Mouse (Mus musculus) yolk sac, embryonic 10.5 days (tissue): Measurements from ENCODE around the gene Atp9a.

Source experiments
- DNase-seq: peaks from one replicate; pipeline ENCODE4 v3.0.0-alpha.2; 2017; ENCODE audit warnings: low spot score

Gene Atp9a

DNA sequence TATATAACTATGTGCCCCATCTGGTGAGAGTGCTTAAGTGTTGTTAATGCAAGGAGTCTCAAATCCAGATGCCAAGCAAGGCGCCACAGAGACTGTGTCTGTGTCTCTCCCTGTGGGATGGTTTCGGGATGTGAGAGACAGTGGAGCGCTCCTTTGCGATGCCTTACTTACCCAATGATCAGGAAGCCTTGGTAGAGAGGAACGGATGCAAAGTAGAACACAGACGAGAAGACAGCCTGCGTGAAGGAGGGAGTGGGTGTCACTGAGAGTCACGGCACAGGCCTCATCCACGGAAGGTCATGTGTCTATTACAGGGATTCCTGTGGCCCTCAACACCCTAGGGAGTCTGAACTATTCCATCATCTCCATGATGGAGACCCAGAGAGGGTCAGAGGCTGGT is 101.7 kb downstream of the Atp9a start:
- no peak for DNase-seq

DNA sequence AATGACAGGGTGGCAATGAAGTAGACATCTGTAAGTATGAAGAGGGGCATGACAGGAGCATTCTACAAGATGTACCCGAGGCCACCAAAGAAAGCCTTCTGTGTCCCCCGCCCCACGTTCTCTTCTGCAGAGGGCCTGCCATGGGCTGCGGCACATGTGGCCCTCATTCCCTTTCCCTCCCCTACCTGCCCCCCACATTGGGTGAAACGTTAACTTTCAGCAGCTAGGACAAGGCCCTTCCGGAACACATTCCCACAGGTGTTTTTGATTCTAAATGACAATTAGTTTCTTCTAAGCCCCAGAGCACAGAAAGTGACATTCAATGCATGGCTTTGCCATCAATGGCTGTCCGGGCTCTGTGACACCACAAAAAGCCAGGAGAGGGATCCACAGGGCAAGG is 107.3 kb downstream of the Atp9a start:
- no peak for DNase-seq

DNA sequence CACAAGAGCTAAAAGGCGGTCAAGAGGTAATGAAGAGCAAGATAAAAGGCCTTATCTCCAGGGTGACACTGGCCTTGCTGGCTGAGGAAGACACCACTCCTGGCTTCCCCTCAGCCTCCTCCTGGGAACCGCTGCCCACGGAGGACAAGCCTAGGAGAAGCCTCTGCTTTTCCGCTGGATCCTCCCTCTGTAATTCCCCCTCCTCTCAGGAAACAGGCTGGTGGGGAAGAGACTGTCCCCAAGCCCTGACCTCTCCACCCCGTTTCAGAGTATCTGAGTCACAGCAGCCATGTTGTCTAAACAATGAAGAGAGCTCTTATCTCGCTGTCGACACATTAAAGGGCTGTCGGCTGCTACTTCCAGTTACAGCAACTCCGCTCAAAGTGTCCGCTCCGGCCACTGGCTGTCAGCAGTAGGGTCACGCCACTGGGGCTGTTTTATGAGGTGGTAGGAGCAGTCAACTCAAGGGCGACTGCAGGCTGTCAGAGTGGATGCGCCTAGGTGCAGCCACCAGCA is 108.8 kb downstream of the Atp9a start:
- peak; percentile 76 for DNase-seq

DNA sequence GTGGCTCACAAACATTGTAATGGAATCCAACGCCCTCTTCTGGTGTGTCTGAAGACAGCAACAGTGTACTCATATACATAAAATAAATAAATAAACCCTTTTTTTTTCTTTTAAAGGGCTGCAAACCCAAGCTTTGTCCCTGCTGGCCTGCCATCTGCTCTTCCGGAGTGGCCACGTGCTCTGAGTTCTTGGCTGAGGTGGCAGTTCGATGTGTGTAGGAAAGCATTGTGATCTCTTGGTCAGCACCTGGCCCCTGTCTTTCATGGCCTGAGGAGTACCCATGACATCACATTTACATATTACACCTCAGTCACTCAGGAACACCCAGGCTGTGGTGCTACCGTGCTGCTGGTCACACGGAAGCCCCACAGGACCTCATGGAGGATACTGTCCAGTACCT is 109.7 kb downstream of the Atp9a start:
- no peak for DNase-seq

DNA sequence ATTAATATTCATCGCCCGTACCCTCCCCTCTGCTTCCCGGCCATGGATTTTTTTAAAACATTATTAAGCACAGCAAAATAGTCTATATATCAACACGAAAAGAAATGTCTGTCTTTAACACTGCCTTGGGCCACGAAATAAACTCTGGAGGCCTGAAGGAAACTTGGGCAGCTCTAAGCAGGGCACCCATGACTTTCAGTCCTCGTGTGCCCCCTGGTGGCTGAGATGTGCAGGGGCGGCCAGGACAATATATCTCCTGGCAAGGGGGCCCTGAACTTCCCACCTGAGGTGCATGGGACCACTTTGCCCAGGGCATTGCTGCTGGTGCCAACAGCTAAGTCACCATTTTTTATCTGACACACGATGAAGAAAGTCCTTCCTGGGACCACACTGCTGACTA is 113.4 kb downstream of the Atp9a start:
- DNase-seq = peak; percentile 55

DNA sequence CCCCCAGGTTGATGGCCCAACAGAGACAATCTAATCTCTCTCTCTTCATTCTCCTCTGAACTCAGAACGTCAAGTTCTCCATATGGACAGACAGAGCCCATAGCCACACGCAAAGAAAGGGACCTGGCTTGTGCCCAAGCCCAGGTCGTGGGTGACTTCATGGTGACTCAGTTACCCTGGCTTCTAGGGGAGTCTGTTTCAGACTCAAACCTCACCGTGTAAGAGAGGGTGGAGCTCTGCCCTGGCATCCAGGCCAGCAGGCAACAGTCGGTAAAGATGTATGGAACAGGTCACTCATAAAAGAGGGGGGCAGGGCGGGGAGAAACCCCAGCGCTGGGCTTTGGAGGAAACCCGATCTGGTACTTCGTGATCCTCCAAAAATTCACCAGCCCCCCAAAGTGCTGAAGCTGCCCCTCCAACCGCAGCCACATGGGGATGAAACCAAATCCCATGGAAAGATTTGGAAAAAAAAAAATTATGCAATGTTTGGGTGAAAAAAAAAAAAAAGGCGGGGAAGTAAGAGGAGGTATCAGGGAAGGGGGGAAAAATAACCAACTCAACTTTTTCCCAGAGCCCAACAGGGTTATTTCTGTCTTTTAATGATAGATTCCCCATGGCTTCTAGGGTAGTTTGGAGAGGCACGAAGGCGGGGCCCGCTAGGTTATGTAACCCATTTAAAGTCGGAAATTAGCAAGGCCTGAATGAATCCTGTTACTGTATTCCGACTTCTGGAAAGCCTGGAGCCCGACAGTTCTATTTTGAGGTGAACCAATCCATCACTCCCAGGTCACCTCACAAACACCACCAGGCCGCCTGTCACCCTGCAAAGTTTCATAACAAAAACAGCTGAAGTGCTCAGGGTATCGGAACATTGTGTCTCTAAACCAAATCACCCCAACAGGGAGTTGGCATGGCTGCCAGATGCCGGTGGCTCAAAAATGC is 114.1 kb downstream of the Atp9a start:
- DNase-seq = no peak

DNA sequence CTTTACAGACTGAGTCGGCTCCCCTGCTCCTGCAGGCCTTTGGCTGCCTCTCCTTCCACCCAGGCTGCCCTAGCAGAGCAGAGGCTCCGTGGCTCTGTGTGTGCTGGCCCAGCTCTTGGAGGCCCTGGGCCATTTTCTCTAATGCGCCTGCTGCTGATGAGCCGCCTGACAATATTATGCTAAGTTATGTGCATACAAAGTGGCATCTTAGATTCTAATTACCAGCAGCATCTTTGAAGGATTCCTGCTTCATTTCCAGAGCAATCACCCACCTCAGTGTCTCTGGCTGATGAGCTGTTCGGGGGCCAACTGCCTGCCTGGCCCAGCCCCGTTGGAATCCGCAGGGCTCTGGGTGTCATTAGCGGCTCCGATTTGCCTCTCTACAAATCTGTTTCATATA is 115.8 kb downstream of the Atp9a start:
- DNase-seq = no peak

DNA sequence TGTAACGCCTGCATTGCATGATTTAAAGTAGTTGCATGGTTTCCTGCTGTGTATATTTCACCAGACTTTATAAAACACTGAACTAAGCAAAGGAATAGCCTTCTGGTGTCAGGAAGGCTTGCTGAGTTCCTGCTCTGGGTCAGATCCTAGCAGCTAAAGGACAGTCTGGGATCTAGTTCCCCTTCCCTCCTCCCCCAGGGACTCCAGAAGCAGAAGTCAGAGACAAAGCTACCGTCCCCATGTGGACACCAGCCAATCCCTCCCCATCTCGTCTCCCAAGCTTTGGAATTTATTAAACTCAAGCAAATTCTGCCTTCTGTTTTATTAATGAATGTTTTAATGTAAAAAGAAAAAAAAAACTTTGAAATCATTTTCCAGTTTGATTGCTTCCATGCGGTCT is 117.1 kb downstream of the Atp9a start:
- no peak for DNase-seq

DNA sequence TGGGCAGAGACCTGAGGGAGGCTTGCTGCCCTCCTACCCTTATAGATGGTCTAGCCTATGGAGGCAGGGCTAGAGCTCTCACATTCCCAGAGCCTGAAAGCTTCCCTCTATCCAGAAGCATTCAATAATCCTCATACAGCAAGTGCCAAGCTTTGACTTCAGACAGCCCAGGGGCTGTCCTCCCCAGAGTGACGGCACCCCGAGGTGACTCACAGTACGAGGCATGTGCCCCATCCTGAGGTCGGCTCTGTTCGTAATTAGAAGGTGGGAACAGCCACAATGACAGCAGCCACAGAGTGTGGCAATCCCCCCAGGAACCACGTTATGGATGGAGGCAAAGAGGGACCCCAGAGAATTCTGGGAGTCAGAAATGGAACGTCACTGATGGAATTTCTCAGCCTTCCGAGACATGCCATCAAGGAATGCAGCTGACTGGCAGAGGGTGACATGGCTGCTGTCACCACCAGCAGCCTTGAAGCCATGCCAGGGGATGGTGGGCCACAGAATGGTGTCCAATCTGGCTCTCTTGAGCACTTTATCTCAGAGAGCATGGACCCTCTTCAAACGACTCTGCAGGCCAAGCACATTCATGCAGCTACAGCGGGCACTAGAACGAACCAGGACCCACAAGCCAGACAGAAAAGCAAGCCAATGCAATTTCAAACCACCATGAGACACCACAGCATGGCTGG is 121.0 kb downstream of the Atp9a start:
- DNase-seq = no peak

DNA sequence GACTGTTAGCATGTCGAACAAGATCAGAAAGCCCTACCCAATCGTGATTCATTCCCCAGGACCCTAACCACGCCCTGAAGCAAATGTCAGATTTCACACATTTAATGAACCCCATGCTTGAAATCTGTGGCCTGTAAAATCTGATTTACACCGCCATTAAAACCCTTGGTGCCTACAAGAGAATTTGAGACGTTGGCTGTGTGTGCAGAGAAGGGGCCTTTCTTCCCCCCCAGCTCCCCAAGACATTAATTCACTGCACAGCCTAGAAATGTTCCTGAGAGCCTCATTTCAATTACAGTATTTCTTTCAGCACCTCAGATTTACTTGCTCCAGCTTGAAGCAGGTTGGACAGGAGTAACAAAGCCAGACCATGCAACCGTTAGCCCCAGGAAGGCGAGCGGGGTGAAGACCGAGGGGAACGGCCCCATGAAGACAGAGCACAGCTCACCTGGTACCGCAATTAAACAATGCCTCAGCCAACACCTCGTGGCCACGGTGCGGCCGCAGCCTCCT is 123.9 kb downstream of the Atp9a start:
- no peak for DNase-seq

DNA sequence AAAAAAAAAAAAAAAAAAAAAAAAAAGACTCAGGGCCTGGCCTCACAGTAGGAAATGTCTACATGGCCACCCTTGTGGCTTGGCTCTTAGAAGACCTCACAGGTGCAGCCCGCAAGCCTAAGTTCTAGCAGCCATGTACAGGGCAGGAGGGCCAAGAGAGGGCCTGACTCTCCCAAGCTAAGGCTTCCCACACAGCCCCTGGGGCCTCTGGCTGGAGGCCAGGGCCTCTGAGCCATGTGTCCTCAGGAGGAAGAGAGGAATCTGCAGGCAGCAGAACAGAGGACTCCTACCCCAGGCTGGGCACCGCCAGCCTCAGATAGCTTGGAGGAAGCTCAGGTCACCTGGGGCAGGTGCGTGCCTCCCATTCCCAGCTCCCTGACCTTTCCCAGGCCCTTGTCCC is 127.0 kb downstream of the Atp9a start:
- DNase-seq = no peak

DNA sequence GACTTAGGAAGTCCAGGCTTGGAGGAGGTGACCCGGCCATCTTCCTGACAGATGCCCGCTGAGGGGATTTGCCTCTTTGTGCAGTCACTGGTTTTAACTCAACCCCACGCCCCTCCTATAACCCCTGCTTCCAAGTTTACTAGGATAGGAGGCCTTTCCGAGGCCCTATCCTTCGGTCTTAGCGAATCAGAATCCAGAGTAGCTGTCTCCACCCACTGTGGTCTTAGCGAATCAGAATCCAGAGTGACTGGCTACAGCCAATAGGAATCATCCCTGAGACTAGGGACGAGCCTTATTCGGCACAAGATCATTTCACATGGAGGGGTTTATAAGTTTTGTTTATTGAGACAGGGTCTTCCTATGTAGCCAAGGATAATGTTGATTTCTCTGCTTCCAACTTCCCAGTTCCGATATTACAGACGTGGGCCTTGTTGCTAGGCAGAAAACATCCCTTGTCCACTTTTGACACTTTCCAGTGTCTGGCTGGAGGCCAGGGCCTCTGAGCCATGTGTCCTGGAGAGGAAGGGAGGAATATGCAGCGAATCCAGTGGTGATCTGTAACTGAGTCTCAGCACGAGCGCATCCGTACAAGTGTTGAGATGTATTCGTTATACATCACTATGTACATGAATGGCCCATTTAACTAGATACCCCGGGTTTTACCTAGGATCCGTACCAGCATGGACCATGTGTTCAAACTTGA is 127.9 kb downstream of the Atp9a start:
- DNase-seq = no peak

DNA sequence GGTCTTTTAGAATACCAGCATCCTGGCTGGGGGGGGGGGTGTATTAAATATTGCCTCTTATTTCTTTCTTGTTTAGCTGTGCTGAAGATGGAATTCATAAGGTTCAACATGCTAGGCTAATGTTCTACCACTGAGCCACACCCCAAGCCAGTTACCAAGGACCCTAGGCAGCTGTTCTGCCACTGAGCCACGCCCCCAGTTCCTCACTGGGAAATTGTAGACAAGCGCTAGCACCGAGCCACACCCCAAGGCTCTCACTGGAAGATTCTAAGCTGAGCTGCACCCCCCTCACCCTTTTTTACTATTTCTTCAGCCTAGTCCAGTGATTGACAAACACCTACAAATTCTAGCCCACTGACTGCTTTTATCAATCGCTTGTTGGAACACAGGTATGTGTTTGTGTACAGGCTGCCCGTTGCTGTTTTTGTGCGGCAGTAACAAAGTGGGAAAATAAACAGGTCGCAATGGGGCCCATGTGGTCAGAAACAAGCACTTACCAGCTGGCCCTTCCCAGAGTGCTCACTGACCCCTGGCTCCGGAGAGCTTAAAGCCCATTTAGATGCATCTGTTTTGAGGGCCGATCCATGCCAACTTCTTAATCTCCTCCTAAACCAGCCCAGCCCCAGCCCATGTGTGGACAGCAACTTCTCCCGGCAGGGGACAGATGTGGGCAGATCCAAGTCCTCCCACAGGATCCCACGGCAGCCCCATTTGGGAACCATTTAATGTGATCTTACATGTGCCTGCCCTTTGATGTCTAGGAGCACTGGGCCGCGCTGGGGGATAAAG is 128.9 kb downstream of the Atp9a start:
- no peak for DNase-seq

DNA sequence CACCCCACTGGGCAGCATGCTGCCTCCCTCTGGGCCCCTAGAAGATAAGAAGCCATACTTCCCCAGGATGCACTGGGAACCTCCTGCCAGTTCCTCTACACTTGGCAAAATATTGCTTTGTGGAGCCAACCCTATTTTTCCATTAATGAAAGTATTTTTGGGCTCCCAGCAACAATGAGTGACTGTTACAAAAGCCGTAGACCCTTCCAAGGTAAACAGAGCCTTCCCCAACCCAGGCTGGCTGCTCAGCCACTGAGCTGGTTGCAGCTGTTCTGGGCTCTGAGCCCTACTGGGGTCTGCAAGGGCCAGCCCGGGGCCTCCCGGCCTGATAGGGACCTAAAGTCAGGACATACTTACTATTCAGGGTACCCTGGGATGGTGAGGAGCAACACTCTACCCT is 131.3 kb downstream of the Atp9a start:
- no peak for DNase-seq

DNA sequence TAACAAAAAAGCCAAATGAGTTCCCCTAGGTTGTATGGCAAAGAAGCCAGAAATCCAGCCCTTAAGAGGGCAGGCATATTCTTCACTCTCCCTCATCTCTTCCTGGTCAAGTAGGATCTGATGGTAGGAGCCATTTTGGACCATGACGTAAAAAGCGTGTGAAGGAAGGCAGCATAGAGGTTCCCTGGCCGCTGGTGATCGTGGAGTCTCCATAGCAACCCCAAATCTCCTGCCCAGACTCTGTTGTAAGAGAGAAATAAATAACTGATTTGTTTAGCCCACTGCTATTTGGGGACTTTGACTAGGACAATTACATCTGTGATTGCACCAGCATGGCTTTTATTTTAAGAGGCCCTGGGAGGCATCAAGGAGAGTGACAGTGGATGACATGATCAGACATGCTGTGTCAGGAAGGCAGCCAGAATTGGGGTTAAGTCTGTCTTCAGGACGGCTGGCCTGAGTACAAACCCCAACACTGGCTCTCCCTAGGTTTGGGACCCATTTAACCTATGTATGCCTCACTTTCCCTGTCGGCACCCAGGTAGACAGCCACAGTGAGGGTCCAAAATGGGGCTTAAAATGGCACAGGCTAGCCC is 132.5 kb downstream of the Atp9a start:
- no peak for DNase-seq

DNA sequence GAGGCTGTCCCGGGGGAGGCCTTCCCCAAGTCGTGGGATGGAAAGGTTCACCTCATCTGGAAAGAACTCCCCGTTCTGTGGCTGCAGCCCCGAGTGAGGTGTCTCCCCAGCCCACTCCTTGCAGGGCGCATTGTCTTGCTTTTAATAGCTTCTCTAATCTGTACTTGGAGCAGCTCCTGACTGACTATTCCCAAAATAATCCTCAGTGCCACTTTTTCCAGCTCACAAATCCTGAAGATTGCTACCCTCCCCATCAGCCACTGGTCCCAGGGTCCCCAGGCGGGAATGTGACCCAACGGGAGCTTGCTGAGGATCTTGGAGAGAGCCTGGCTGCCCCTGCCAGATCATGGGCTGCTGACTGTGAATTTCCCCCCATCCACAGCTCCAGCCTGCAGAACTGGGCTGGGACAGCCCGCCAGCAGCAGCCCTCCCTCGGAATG is 134.1 kb downstream of the Atp9a start:
- DNase-seq = no peak

DNA sequence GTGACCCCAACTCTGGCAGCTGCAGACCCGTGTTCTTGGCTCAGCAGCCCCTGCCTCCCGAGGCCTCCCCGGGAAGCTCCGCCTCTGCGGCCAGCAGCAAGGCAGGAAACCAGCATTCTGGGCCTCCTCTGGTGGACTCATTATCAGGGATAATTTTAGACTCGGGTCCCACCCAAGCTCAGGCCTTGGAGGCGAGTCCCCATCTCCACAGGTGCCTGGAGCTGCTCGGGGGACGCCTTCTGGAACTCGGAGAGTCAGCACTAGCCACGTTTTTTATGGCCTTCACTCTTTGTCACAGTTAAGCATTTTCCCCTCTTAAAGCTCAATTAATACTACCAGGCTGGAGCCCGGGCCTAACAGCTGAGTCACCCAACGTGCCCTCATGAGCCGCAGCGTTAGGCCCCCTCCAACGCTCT is 137.5 kb downstream of the Atp9a start:
- no peak for DNase-seq

DNA sequence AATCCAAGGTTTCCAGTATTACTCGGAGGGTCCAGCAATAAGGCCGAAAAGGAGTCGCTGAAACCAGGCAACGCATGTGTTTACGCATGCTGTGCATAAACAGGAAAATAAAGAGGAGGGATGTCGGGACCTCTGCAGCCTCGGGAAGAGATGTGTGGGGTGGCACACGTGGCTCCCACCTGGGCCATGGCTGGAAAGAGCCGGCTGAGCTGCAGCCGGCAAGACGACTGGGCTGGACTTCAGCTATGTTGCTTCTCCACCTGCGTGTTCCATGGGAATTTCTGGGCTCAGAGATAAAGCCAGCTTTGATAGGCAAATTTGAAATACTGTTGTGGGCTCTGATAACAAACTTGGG is 139.8 kb downstream of the Atp9a start:
- DNase-seq = no peak

DNA sequence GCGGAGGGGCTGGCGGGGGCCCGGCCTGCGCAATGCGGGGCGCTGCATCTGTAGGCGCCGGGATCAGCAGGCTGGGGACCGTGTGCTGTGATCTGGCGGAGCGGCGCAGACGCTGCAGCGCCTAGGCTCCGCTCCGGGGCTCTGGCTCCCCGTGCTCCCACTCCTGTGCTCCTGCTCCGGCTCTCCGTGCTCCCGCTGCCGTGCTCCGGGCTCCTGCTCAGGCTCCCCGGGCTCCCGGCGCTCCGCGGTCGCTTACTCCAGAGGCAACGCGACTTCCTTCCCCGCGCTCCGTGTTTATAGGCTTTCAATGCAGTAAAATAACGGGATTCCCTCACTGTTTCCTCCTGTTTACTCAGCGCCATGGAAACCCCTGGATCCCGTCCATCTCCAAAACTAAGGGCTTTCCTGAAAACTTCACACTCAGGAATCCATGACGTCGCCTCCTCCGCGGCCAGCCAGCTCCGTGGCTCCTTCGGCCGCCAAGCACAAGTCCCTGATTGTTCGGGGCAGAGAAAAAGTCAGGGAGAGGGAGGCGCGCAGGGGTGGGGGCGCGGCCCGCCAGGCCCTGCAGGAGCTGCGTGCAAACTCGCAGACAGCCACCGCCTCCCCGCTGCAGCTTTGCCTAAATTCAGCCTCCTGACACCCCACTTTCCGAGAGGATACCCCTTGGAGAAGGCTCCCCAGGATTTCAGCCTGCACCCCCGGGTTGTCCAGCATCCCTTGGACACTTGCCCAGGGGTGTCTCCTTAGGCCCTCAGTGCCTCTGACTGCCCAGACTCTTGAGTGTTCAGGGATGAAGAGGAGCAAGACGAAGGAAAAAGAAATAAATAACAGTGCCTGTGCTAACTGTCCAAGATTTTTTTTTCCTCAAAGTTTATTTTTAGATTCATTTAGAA is 140.5 kb downstream of the Atp9a start, which contains the start of gene Nfatc2:
Gene Nfatc2 (minus strand): TSS at position 167 of the 896 bp plus-strand sequence.
- DNase-seq = peak; percentile 50
